Mouse (Mus musculus): ENCODE measurements around the gene Tmem235. TPM values are rescaled to one million over a fixed set of nuclear protein-coding genes. Genes with fewer than 3 reads are reported as not detected.
"Not testable (repeated sequence)": the region's sequence is repeated elsewhere in the genome, so short reads cannot be mapped to it uniquely, and the experiment has no call there.

Tmem235 gene
- polyA plus RNA-seq, 1 experiment from 2014 or later, result not detected

GRCm38 (mm10) chr11:117825333-117826101 lies 35.0 kb upstream of the Tmem235 start, which contains the start of the genes Afmid and Tk1:
Afmid (plus strand) TSS chr11:117825924.
Tk1 (minus strand) TSS chr11:117826092.
- H3K4me1 ChIP-seq, result peaks cover 33% of the 10 kb centered on the region
- H3K9me3 ChIP-seq, result no peaks in the 10 kb centered on the region
- H3K4me2 ChIP-seq, result peak within 1 kb of the TSS; percentile 91
- no peaks in the 10 kb centered on the region for H3K36me3 ChIP-seq (replicated peaks)
- peak within 1 kb of the TSS; percentile 36 for H3K4me3 ChIP-seq
- H3K27me3 ChIP-seq (replicated peaks), result no peaks in the 10 kb centered on the region
- peak within 1 kb of the TSS; percentile 48 for H3K27ac ChIP-seq
- peak; percentile 51; the same call in 1 of the 2 replicates for ATAC-seq (replicated peaks)
- peak within 1 kb of the TSS; percentile 28 for H3K9ac ChIP-seq
- under 1% methylated on average over 34 of the region's 34 CpGs for WGBS

GRCm38 (mm10) chr11:117826164-117826563 lies 34.4 kb upstream of the Tmem235 start:
- H3K27me3 ChIP-seq (replicated peaks), result no peaks in the 10 kb centered on the region
- no peak for ATAC-seq (replicated peaks)
- peaks cover 33% of the 10 kb centered on the region for H3K4me1 ChIP-seq

GRCm38 (mm10) chr11:117826916-117827315 lies 33.6 kb upstream of the Tmem235 start:
- ATAC-seq (replicated peaks), result no peak
- WGBS, result 70% methylated on average over 8 of the region's 8 CpGs
- peaks cover 33% of the 10 kb centered on the region for H3K4me1 ChIP-seq
- no peaks in the 10 kb centered on the region for H3K36me3 ChIP-seq (replicated peaks)
- H3K4me3 ChIP-seq, result no peak overlapping the region
- no peaks in the 10 kb centered on the region for H3K9me3 ChIP-seq
- no peaks in the 10 kb centered on the region for H3K27me3 ChIP-seq (replicated peaks)
- H3K4me2 ChIP-seq, result no peak overlapping the region
- no peak overlapping the region for H3K27ac ChIP-seq
- H3K9ac ChIP-seq, result no peak overlapping the region

More at GRCm38 (mm10) chr11:117826164-117826563, 34.4 kb upstream of the Tmem235 start:
- Histone ChIP-seq H3K9me3 (no peaks in the 10 kb centered on the region), H3K4me3 (peak overlapping the region; percentile 36), H3K9ac (peak overlapping the region; percentile 28; the same call in 1 of the 2 replicates), H3K4me2 (peak overlapping the region; percentile 91), H3K36me3 (replicated peaks) (no peaks in the 10 kb centered on the region), H3K27ac (peak overlapping the region; percentile 48)
- WGBS, result 5% methylated on average over 5 of the region's 5 CpGs

GRCm38 (mm10) chr11:117827386-117827785 lies 33.2 kb upstream of the Tmem235 start:
- Histone ChIP-seq H3K4me1 (peaks cover 38% of the 10 kb centered on the region), H3K4me3 (no peak overlapping the region)
- WGBS, result 76% methylated on average over 3 of the region's 3 CpGs

GRCm38 (mm10) chr11:117828149-117828887 lies 32.2 kb upstream of the Tmem235 start:
- Histone ChIP-seq H3K4me3 (no peak overlapping the region), H3K27me3 (replicated peaks) (no peaks in the 10 kb centered on the region), H3K27ac (no peak overlapping the region), H3K36me3 (replicated peaks) (no peaks in the 10 kb centered on the region), H3K4me1 (peaks cover 38% of the 10 kb centered on the region), H3K9me3 (no peaks in the 10 kb centered on the region), H3K9ac (no peak overlapping the region), H3K4me2 (no peak overlapping the region)
- no peak for ATAC-seq (replicated peaks)
- 80% methylated on average over 18 of the region's 18 CpGs for WGBS

More at GRCm38 (mm10) chr11:117827386-117827785, 33.2 kb upstream of the Tmem235 start:
- no peaks in the 10 kb centered on the region for H3K27me3 ChIP-seq (replicated peaks)
- no peak overlapping the region for H3K27ac ChIP-seq
- no peak overlapping the region for H3K9ac ChIP-seq
- H3K4me2 ChIP-seq, result no peak overlapping the region
- no peaks in the 10 kb centered on the region for H3K9me3 ChIP-seq
- ATAC-seq (replicated peaks), result no peak
- no peaks in the 10 kb centered on the region for H3K36me3 ChIP-seq (replicated peaks)

GRCm38 (mm10) chr11:117828888-117829604 lies 31.5 kb upstream of the Tmem235 start:
- H3K27ac ChIP-seq, result no peak overlapping the region
- no peak overlapping the region for H3K9ac ChIP-seq
- H3K4me3 ChIP-seq, result no peak overlapping the region
- no peaks in the 10 kb centered on the region for H3K27me3 ChIP-seq (replicated peaks)
- H3K9me3 ChIP-seq, result no peaks in the 10 kb centered on the region
- peaks cover 36% of the 10 kb centered on the region for H3K4me1 ChIP-seq
- 52% methylated on average over 9 of the region's 9 CpGs for WGBS
- H3K36me3 ChIP-seq (replicated peaks), result no peaks in the 10 kb centered on the region
- no peak for ATAC-seq (replicated peaks)
- H3K4me2 ChIP-seq, result no peak overlapping the region

GRCm38 (mm10) chr11:117829671-117830215 lies 30.8 kb upstream of the Tmem235 start:
- Histone ChIP-seq H3K27me3 (replicated peaks) (no peaks in the 10 kb centered on the region), H3K4me2 (no peak overlapping the region), H3K27ac (no peak overlapping the region), H3K4me1 (peaks cover 30% of the 10 kb centered on the region), H3K4me3 (no peak overlapping the region), H3K36me3 (replicated peaks) (no peaks in the 10 kb centered on the region), H3K9ac (no peak overlapping the region), H3K9me3 (no peaks in the 10 kb centered on the region)
- ATAC-seq (replicated peaks), result no peak
- 77% methylated on average over 2 of the region's 2 CpGs for WGBS

- Histone ChIP-seq H3K4me2 (no peak overlapping the region), H3K4me1 (peaks cover 24% of the 10 kb centered on the region), H3K36me3 (replicated peaks) (no peaks in the 10 kb centered on the region), H3K9ac (no peak overlapping the region), H3K4me3 (no peak overlapping the region), H3K9me3 (no peaks in the 10 kb centered on the region), H3K27ac (no peak overlapping the region), H3K27me3 (replicated peaks) (no peaks in the 10 kb centered on the region)
- 71% methylated on average over 9 of the region's 9 CpGs for WGBS
- ATAC-seq (replicated peaks), result no peak
Measured at GRCm38 (mm10) chr11:117830401-117830800, 30.2 kb upstream of the Tmem235 start.

- H3K27ac ChIP-seq, result peak overlapping the region; percentile 65
- no peaks in the 10 kb centered on the region for H3K9me3 ChIP-seq
- H3K9ac ChIP-seq, result no peak overlapping the region; the same call in 1 of the 2 replicates
- H3K4me3 ChIP-seq, result peak overlapping the region; percentile 42
- ATAC-seq (replicated peaks), result peak; percentile 80
- no peaks in the 10 kb centered on the region for H3K36me3 ChIP-seq (replicated peaks)
- H3K4me1 ChIP-seq, result peaks cover 14% of the 10 kb centered on the region
- peak overlapping the region; percentile 56 for H3K4me2 ChIP-seq
- no peaks in the 10 kb centered on the region for H3K27me3 ChIP-seq (replicated peaks)
- WGBS, result 19% methylated on average over 28 of the region's 28 CpGs
Measured at GRCm38 (mm10) chr11:117832086-117832969, 28.2 kb upstream of the Tmem235 start.

GRCm38 (mm10) chr11:117833509-117833908 lies 27.0 kb upstream of the Tmem235 start:
- not testable (repeated sequence) for H3K9me3 ChIP-seq; ATAC-seq (replicated peaks); H3K27me3 ChIP-seq (replicated peaks); H3K9ac ChIP-seq; H3K27ac ChIP-seq; H3K4me2 ChIP-seq; H3K4me3 ChIP-seq; H3K4me1 ChIP-seq; H3K36me3 ChIP-seq (replicated peaks)
- WGBS, result 81% methylated on average over 6 of the region's 6 CpGs

- WGBS, result 94% methylated on average over 8 of the region's 8 CpGs
- H3K27me3 ChIP-seq (replicated peaks), result no peaks in the 10 kb centered on the region
- H3K27ac ChIP-seq, result no peak overlapping the region
- H3K36me3 ChIP-seq (replicated peaks), result no peaks in the 10 kb centered on the region
- ATAC-seq (replicated peaks), result no peak
- no peak overlapping the region for H3K9ac ChIP-seq
- no peaks in the 10 kb centered on the region for H3K9me3 ChIP-seq
- H3K4me2 ChIP-seq, result no peak overlapping the region
- H3K4me3 ChIP-seq, result no peak overlapping the region
- H3K4me1 ChIP-seq, result peaks cover 8% of the 10 kb centered on the region
Measured at GRCm38 (mm10) chr11:117834086-117834485, 26.5 kb upstream of the Tmem235 start.
